Comparison of ENCODE assay signal across 6 mouse cellular contexts in the genomic region with DNA sequence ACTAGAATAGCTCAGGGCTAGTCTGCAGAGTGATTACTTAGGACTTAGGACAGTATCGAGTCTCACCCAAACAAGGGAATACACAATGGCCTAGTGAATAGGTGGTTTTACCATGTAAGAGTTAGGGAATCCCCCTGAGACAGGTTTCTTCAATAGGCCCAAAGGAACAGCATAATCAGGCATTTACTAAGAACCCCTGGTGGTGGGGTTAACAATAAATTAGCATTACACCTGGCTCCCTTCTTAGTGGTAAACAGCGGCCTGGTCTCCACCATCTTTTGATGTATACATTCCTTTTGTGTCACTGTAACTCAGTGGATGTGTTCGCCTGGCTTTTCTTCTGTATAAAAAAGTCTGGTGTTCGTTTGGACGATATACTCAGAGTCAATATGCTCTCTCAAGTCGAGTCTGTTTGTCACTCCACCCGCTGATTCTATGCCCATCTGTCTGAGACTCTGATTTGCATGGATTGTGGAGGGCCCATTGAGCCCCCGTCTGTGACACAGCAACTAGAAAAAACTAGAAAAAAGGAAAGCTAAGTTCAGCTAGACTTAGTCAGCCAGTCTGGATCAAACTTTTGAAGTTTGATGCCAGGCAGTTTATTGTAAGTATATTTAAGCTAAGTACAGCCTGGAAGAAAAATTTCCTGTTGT.
"Had no signal": no experiment of that assay in that cellular context is flagged by ENCODE, and none has a peak within 500 bp of the region (broad histone marks: within the 10 kb centered on the region; RNA-seq: fewer than 3 reads in every experiment).

No protein-coding gene starts in this region.

- DNase-seq: kidney, adult 11 months; kidney, postnatal 14 days; left cerebral cortex, postnatal 4 days; lung, adult 18-20 months; right cerebral cortex, postnatal 14 days; thymus, postnatal 36 days had no signal
